Mouse (Mus musculus): Measurements from ENCODE around the gene Tmem26.

- TF ChIP-seq HCFC1 (IDR thresholded peaks at IDR 0.05; ENCODE audit: borderline replicate concordance, insufficient read depth, low read length) (no peak), MAFK (IDR thresholded peaks at IDR 0.05; ENCODE audit: insufficient read depth, low read depth, low read length) (no peak), ZNF384 (IDR thresholded peaks at IDR 0.05; ENCODE audit: low read depth, low read length) (no peak)
Observed at GRCm38 (mm10) chr10:68812699-68813098, 89.3 kb downstream of the Tmem26 start.

Measured in ES-E14 (cell line).